ENCODE assay signal across 14 mouse cellular contexts in the genomic region with DNA sequence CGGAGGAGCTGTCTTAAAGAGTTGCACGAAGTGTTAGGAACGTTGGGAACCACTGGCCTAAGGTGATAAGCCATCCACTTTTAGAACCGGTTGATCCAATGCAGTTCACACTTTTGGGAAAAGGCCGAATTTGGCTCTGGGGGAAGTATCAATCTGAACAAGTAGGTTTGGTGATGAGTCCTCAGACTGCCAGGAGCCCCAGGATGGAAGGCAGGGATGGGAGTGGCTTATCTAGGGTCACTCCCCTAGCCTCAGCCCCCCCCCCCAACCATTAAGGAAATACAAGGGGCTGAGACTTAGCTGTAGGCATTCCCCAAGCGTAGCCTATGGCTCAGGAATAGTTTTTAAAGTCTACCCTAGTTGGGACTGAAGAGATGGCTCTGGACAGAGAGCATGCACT. TPM values are rescaled to one million over a fixed set of nuclear protein-coding genes. Genes with fewer than 3 reads are reported as not detected.
"Had no signal": no experiment of that assay in that cellular context is flagged by ENCODE, and none has a peak within 500 bp of the region (broad histone marks: within the 10 kb centered on the region; RNA-seq: fewer than 3 reads in every experiment).

No protein-coding gene starts in this region.

- H3K4me1 ChIP-seq: neural tube, embryonic 12.5 days had no signal

- DNase-seq: kidney, postnatal 10 days; kidney, postnatal 4 days; lung, adult 2 months; lung, postnatal 10 days; lung, postnatal 4 days; midbrain, embryonic 14.5 days; thymus, postnatal 25 days had no signal

- H3K4me2 ChIP-seq: liver, embryonic 11.5 days; liver, embryonic 15.5 days; neural tube, embryonic 12.5 days had no signal

- H3K27ac ChIP-seq: limb, embryonic 10.5 days; liver, embryonic 15.5 days; midbrain, embryonic 10.5 days; neural tube, embryonic 12.5 days had no signal

- H3K27me3 ChIP-seq: liver, embryonic 15.5 days; neural tube, embryonic 12.5 days had no signal

- H3K36me3 ChIP-seq: limb, embryonic 10.5 days; liver, embryonic 15.5 days; midbrain, embryonic 10.5 days; neural tube, embryonic 12.5 days had no signal

- H3K9me3 ChIP-seq: limb, embryonic 10.5 days; liver, embryonic 15.5 days; midbrain, embryonic 10.5 days; neural tube, embryonic 12.5 days had no signal

- H3K4me3 ChIP-seq: left cerebral cortex, adult 2 months; limb, embryonic 10.5 days; liver, embryonic 15.5 days; midbrain, embryonic 10.5 days; myocyte; neural tube, embryonic 12.5 days had no signal

- H3K9ac ChIP-seq: liver, embryonic 15.5 days; neural tube, embryonic 12.5 days had no signal

RNA-seq across cellular contexts. Expression of a gene that starts 57.4 kb away (rescaled TPM):
- polyA plus RNA-seq: liver, embryonic 11.5 days; neural tube, embryonic 12.5 days had no signal
